Mouse (Mus musculus): ENCODE measurements around the gene Smarca5. TPM values are rescaled to one million over a fixed set of nuclear protein-coding genes. Genes with fewer than 3 reads are reported as not detected.

Gene Smarca5
- total and polyA plus RNA-seq, 3 experiments = 54.4 to 109 (median 96.6) TPM

- Histone ChIP-seq H3K27me3 (replicated peaks) (no peaks in the 10 kb centered on the region), H3K79me2 (replicated peaks; ENCODE audit: control insufficient read depth, extremely low read depth, insufficient read depth, poor library complexity, severe bottlenecking) (no peaks in the 10 kb centered on the region), H3K4me3 (replicated peaks in 1 of 3; ENCODE audit: low read depth in 2 of 3, low read length in 2 of 3, poor library complexity in 1 of 3) (no peak overlapping the region), H3K27ac (ENCODE audit: insufficient read depth, low read depth) (no peak overlapping the region), H3K4me2 (ENCODE audit: insufficient read depth, low read depth, poor library complexity, severe bottlenecking) (no peak overlapping the region), H3K4me1 (ENCODE audit: control insufficient read depth in 1 of 2, insufficient read depth in 2 of 2) (no peaks in the 10 kb centered on the region), H3K9ac (ENCODE audit: insufficient read depth, low read depth) (no peak overlapping the region), H3K9me3 (replicated peaks; ENCODE audit: low read length) (no peaks in the 10 kb centered on the region), H3K36me3 (replicated peaks in 1 of 2; ENCODE audit: control insufficient read depth in 1 of 2, insufficient read depth in 1 of 2, low read length in 1 of 2) (no peaks in the 10 kb centered on the region)
- no peak for DNase-seq (ENCODE audit: extremely low read depth)
- dilution Hi-C loops (cut with MboI; ENCODE audit: extremely low pct_ligation_motif_present, extremely low pct_unique_long_range_greater_than_20kb, low sequenced_read_pairs) (no loop called here), in situ Hi-C loops (cut with MboI; ENCODE audit: low pct_ligation_motif_present, low pct_unique_long_range_greater_than_20kb, low sequenced_read_pairs) (loop anchor here (10.0 kb wide), 1 partner anchor 199 kb away; no protein-coding TSS in a partner anchor)
- TF ChIP-seq CTCF (conservative IDR thresholded peaks at IDR 0.05 in 1 of 2, IDR thresholded peaks at IDR 0.05 in 1 of 2; ENCODE audit: low read depth in 2 of 2, low read length in 2 of 2) (no peak), BHLHE40 (IDR thresholded peaks at IDR 0.05; ENCODE audit: low read depth, low read length) (no peak), NRF1 (IDR thresholded peaks at IDR 0.05; ENCODE audit: low read depth, low read length) (no peak), JUN (IDR thresholded peaks at IDR 0.05; ENCODE audit: insufficient read depth, low read depth, low read length) (no peak), HCFC1 (IDR thresholded peaks at IDR 0.05; ENCODE audit: low read depth, low read length) (no peak), POLR2A (IDR thresholded peaks at IDR 0.05; ENCODE audit: low read depth, low read length) (no peak), MXI1 (IDR thresholded peaks at IDR 0.05; ENCODE audit: low read depth, low read length) (no peak), GABPA (IDR thresholded peaks at IDR 0.05; ENCODE audit: insufficient replicate concordance, low read depth, low read length) (no peak)
Observed at GRCm38 (mm10) chr8:80683756-80684335, 55.5 kb downstream of the Smarca5 start.

GRCm38 (mm10) chr8:80682594-80682993, 56.7 kb downstream of the Smarca5 start:
- in situ Hi-C loops (cut with MboI; ENCODE audit: low pct_ligation_motif_present, low pct_unique_long_range_greater_than_20kb, low sequenced_read_pairs) (loop anchor here (10.0 kb wide), 1 partner anchor 198 kb away; no protein-coding TSS in a partner anchor), dilution Hi-C loops (cut with MboI; ENCODE audit: extremely low pct_ligation_motif_present, extremely low pct_unique_long_range_greater_than_20kb, low sequenced_read_pairs) (no loop called here)
- TF ChIP-seq BHLHE40 (IDR thresholded peaks at IDR 0.05; ENCODE audit: low read depth, low read length) = no peak
- TF ChIP-seq SIN3A (IDR thresholded peaks at IDR 0.05; ENCODE audit: low read length) = no peak
- TF ChIP-seq KAT2A (IDR thresholded peaks at IDR 0.05; ENCODE audit: insufficient replicate concordance, low read length) = no peak
- no peak for TF ChIP-seq MXI1 (IDR thresholded peaks at IDR 0.05; ENCODE audit: low read depth, low read length)
- no peak for TF ChIP-seq IRF4 (IDR thresholded peaks at IDR 0.05; ENCODE audit: low read depth, low read length)
- TF ChIP-seq JUND (conservative IDR thresholded peaks at IDR 0.05; ENCODE audit: low read depth, low read length) = no peak
- no peak for TF ChIP-seq USF2 (conservative IDR thresholded peaks at IDR 0.05; ENCODE audit: low read depth, low read length)
- H3K36me3 ChIP-seq (replicated peaks in 1 of 2; ENCODE audit: control insufficient read depth in 1 of 2, insufficient read depth in 1 of 2, low read length in 1 of 2) = no peaks in the 10 kb centered on the region
- H3K79me2 ChIP-seq (replicated peaks; ENCODE audit: control insufficient read depth, extremely low read depth, insufficient read depth, poor library complexity, severe bottlenecking) = no peaks in the 10 kb centered on the region
- no peak overlapping the region for H3K27ac ChIP-seq (ENCODE audit: insufficient read depth, low read depth)
- H3K9me3 ChIP-seq (replicated peaks; ENCODE audit: low read length) = no peaks in the 10 kb centered on the region
- H3K27me3 ChIP-seq (replicated peaks) = no peaks in the 10 kb centered on the region
- no peak overlapping the region for H3K9ac ChIP-seq (ENCODE audit: insufficient read depth, low read depth)
- no peaks in the 10 kb centered on the region for H3K4me1 ChIP-seq (ENCODE audit: control insufficient read depth in 1 of 2, insufficient read depth in 2 of 2)
- no peak overlapping the region for H3K4me3 ChIP-seq (replicated peaks in 1 of 3; ENCODE audit: low read depth in 2 of 3, low read length in 2 of 3, poor library complexity in 1 of 3)
- no peak for DNase-seq (ENCODE audit: extremely low read depth)
- H3K4me2 ChIP-seq (ENCODE audit: insufficient read depth, low read depth, poor library complexity, severe bottlenecking) = no peak overlapping the region

Data from CH12.LX (cell line).